Mouse (Mus musculus) MEL (cell line): ENCODE measurements around the gene Wdr60.

ENCODE experiments used
- CTCF ChIP-seq, 3 experiments: IDR thresholded peaks in 2 of 3; conservative IDR thresholded peaks in 1 of 3; 2 replicates each; pipeline ENCODE4 v1.5.1; 2011 to 2012; ENCODE audit warnings: low read length in 3 of 3, low read depth in 2 of 3, mild to moderate bottlenecking in 2 of 3, improper control_type of control experiment in 1 of 3, inconsistent platforms in 1 of 3, mixed read lengths in 1 of 3, moderate library complexity in 1 of 3; ENCODE audit not compliant: control insufficient read depth in 1 of 3, insufficient read depth in 1 of 3, poor library complexity in 1 of 3, severe bottlenecking in 1 of 3
- KAT2A ChIP-seq: conservative IDR thresholded peaks from 2 replicates; pipeline ENCODE4 v1.6.1; 2012; ENCODE audit warnings: low read depth, low read length, improper control_type of control experiment, inconsistent platforms
- POLR2A ChIP-seq, 2 experiments: IDR thresholded peaks; 2 replicates each; pipeline ENCODE4 v1.6.1; 2011 to 2012; ENCODE audit warnings: low read length in 2 of 2, mild to moderate bottlenecking in 2 of 2, control low read depth in 1 of 2, improper control_type of control experiment in 1 of 2, low read depth in 1 of 2, moderate library complexity in 1 of 2; ENCODE audit not compliant: control insufficient read depth in 1 of 2, insufficient read depth in 1 of 2, poor library complexity in 1 of 2
- TCF12 ChIP-seq: IDR thresholded peaks from 2 replicates; pipeline ENCODE4 v1.6.1; 2014; ENCODE audit warnings: low read depth, mild to moderate bottlenecking, inconsistent platforms, low read length, improper control_type of control experiment, moderate library complexity
- USF1 ChIP-seq: IDR thresholded peaks from 2 replicates; pipeline ENCODE4 v1.6.1; 2014; ENCODE audit warnings: low read depth, mild to moderate bottlenecking, inconsistent platforms, low read length, improper control_type of control experiment, moderate library complexity

- no peak for TF ChIP-seq KAT2A
- TF ChIP-seq USF1: no peak
- no peak for TF ChIP-seq POLR2A (IDR thresholded peaks at IDR 0.05; ENCODE audit: control insufficient read depth in 1 of 2, insufficient read depth in 1 of 2, low read depth in 1 of 2, low read length in 2 of 2, poor library complexity in 1 of 2)
- no peak for TF ChIP-seq TCF12
- no peak for TF ChIP-seq CTCF (IDR thresholded peaks at IDR 0.05 in 2 of 3, conservative IDR thresholded peaks at IDR 0.05 in 1 of 3; ENCODE audit: control insufficient read depth in 1 of 3, insufficient read depth in 1 of 3, low read depth in 2 of 3, low read length in 3 of 3, poor library complexity in 1 of 3, severe bottlenecking in 1 of 3)
Measured at GRCm38 (mm10) chr12:116238803-116239202, 24.0 kb downstream of the Wdr60 start.
